Mouse (Mus musculus): ENCODE results near the gene Mllt11. TPM values are rescaled to one million over a fixed set of nuclear protein-coding genes. Genes with fewer than 3 reads are reported as not detected.

The Mllt11 gene
- polyA plus RNA-seq, 1 experiment from 2014 or later, result 17.1 TPM

GRCm38 (mm10) chr3:95266052-95266451 is 34.1 kb upstream of the Mllt11 start:
- WGBS, result 95% methylated on average over 3 of the region's 3 CpGs
- no peak overlapping the region for H3K27ac ChIP-seq
- H3K4me1 ChIP-seq, result no peaks in the 10 kb centered on the region
- no peak overlapping the region for H3K4me3 ChIP-seq
- no peak for ATAC-seq (ENCODE audit: low FRiP score, low read depth)
- H3K9ac ChIP-seq, result no peak overlapping the region
- H3K9me3 ChIP-seq, result no peaks in the 10 kb centered on the region
- no peak overlapping the region for H3K4me2 ChIP-seq (replicated peaks)
- peaks cover 78% of the 10 kb centered on the region for H3K36me3 ChIP-seq
- H3K27me3 ChIP-seq, result no peaks in the 10 kb centered on the region

GRCm38 (mm10) chr3:95264724-95265123 is 32.8 kb upstream of the Mllt11 start:
- no peak overlapping the region for H3K9ac ChIP-seq
- WGBS, result 88% methylated on average over 1 of the region's 1 CpGs

GRCm38 (mm10) chr3:95263089-95263739 is 31.2 kb upstream of the Mllt11 start:
- H3K27ac ChIP-seq, result no peak overlapping the region
- no peak overlapping the region for H3K4me2 ChIP-seq (replicated peaks)
- H3K27me3 ChIP-seq, result no peaks in the 10 kb centered on the region
- WGBS, result 47% methylated on average over 11 of the region's 11 CpGs
- no peaks in the 10 kb centered on the region for H3K9me3 ChIP-seq
- no peak for ATAC-seq (ENCODE audit: low FRiP score, low read depth)
- H3K9ac ChIP-seq, result no peak overlapping the region
- no peaks in the 10 kb centered on the region for H3K4me1 ChIP-seq
- no peak overlapping the region for H3K4me3 ChIP-seq
- peaks cover 85% of the 10 kb centered on the region for H3K36me3 ChIP-seq

More at GRCm38 (mm10) chr3:95264724-95265123, 32.8 kb upstream of the Mllt11 start:
- ATAC-seq (ENCODE audit: low FRiP score, low read depth), result no peak
- H3K36me3 ChIP-seq, result peaks cover 85% of the 10 kb centered on the region
- no peak overlapping the region for H3K27ac ChIP-seq
- no peaks in the 10 kb centered on the region for H3K27me3 ChIP-seq
- no peak overlapping the region for H3K4me3 ChIP-seq
- no peaks in the 10 kb centered on the region for H3K9me3 ChIP-seq
- no peak overlapping the region for H3K4me2 ChIP-seq (replicated peaks)
- no peaks in the 10 kb centered on the region for H3K4me1 ChIP-seq

- no peak for ATAC-seq (ENCODE audit: low FRiP score, low read depth)
- Histone ChIP-seq H3K4me2 (replicated peaks) (no peak overlapping the region), H3K9me3 (no peaks in the 10 kb centered on the region), H3K36me3 (peaks cover 85% of the 10 kb centered on the region), H3K9ac (no peak overlapping the region), H3K27me3 (no peaks in the 10 kb centered on the region), H3K27ac (no peak overlapping the region), H3K4me3 (no peak overlapping the region), H3K4me1 (no peaks in the 10 kb centered on the region)
- 90% methylated on average over 4 of the region's 4 CpGs for WGBS
Measured at GRCm38 (mm10) chr3:95261975-95262374, 30.0 kb upstream of the Mllt11 start.

- WGBS, result 79% methylated on average over 5 of the region's 5 CpGs
- Histone ChIP-seq H3K27me3 (no peaks in the 10 kb centered on the region), H3K27ac (no peak overlapping the region), H3K36me3 (peaks cover 91% of the 10 kb centered on the region), H3K4me3 (no peak overlapping the region), H3K9ac (no peak overlapping the region), H3K9me3 (no peaks in the 10 kb centered on the region), H3K4me2 (replicated peaks) (no peak overlapping the region), H3K4me1 (no peaks in the 10 kb centered on the region)
- ATAC-seq (ENCODE audit: low FRiP score, low read depth), result no peak
Measured at GRCm38 (mm10) chr3:95256931-95257330, 25.0 kb upstream of the Mllt11 start.

GRCm38 (mm10) chr3:95250783-95251424 is 18.9 kb upstream of the Mllt11 start, which contains the start of gene Bnipl:
Bnipl (minus strand) TSS chr3:95251193.
- H3K9ac ChIP-seq, result no peak within 1 kb of the TSS
- 46% methylated on average over 7 of the region's 7 CpGs for WGBS
- ATAC-seq (ENCODE audit: low FRiP score, low read depth), result 0 out of 2 replicates have a peak, but pooled peaks have one; percentile 36

GRCm38 (mm10) chr3:95250361-95250760 is 18.4 kb upstream of the Mllt11 start:
- Histone ChIP-seq H3K36me3 (peaks cover 42% of the 10 kb centered on the region), H3K9me3 (no peaks in the 10 kb centered on the region), H3K9ac (no peak overlapping the region), H3K4me1 (0 out of 2 replicates have a peak, but pooled peaks cover 7% of the 10 kb centered on the region), H3K27ac (no peak overlapping the region), H3K27me3 (no peaks in the 10 kb centered on the region), H3K4me3 (no peak overlapping the region), H3K4me2 (replicated peaks) (no peak overlapping the region)
- WGBS, result 67% methylated on average over 5 of the region's 5 CpGs
- no peak for ATAC-seq (ENCODE audit: low FRiP score, low read depth)

More at GRCm38 (mm10) chr3:95250783-95251424, 18.9 kb upstream of the Mllt11 start, which contains the start of gene Bnipl:
- Histone ChIP-seq H3K4me1 (0 out of 2 replicates have a peak, but pooled peaks cover 7% of the 10 kb centered on the region), H3K27ac (no peak within 1 kb of the TSS), H3K27me3 (no peaks in the 10 kb centered on the region), H3K4me3 (no peak within 1 kb of the TSS), H3K4me2 (replicated peaks) (0 out of 2 replicates have a peak within 1 kb of the TSS, but pooled peaks have one; percentile 12), H3K9me3 (no peaks in the 10 kb centered on the region), H3K36me3 (peaks cover 45% of the 10 kb centered on the region)

GRCm38 (mm10) chr3:95247660-95248336 is 15.8 kb upstream of the Mllt11 start:
- WGBS, result 78% methylated on average over 1 of the region's 1 CpGs
- no peaks in the 10 kb centered on the region for H3K9me3 ChIP-seq

GRCm38 (mm10) chr3:95246465-95247231 is 14.7 kb upstream of the Mllt11 start:
- Histone ChIP-seq H3K36me3 (peaks cover 13% of the 10 kb centered on the region), H3K27me3 (no peaks in the 10 kb centered on the region), H3K4me1 (0 out of 2 replicates have a peak, but pooled peaks cover 7% of the 10 kb centered on the region), H3K4me2 (replicated peaks) (no peak overlapping the region), H3K4me3 (no peak overlapping the region), H3K9ac (no peak overlapping the region), H3K9me3 (no peaks in the 10 kb centered on the region), H3K27ac (no peak overlapping the region)
- no peak for ATAC-seq (ENCODE audit: low FRiP score, low read depth)
- 84% methylated on average over 5 of the region's 5 CpGs for WGBS

More at GRCm38 (mm10) chr3:95247660-95248336, 15.8 kb upstream of the Mllt11 start:
- no peak for ATAC-seq (ENCODE audit: low FRiP score, low read depth)
- Histone ChIP-seq H3K4me2 (replicated peaks) (no peak overlapping the region), H3K36me3 (peaks cover 21% of the 10 kb centered on the region), H3K27me3 (no peaks in the 10 kb centered on the region), H3K4me3 (no peak overlapping the region), H3K9ac (no peak overlapping the region), H3K4me1 (0 out of 2 replicates have a peak, but pooled peaks cover 7% of the 10 kb centered on the region), H3K27ac (no peak overlapping the region)

- Histone ChIP-seq H3K4me2 (replicated peaks) (no peak overlapping the region), H3K27ac (no peak overlapping the region), H3K4me3 (no peak overlapping the region), H3K9ac (no peak overlapping the region), H3K9me3 (no peaks in the 10 kb centered on the region), H3K4me1 (peaks cover 8% of the 10 kb centered on the region; the same call in 1 of the 2 replicates), H3K36me3 (peaks cover 17% of the 10 kb centered on the region), H3K27me3 (no peaks in the 10 kb centered on the region)
- 67% methylated on average over 2 of the region's 2 CpGs for WGBS
- no peak for ATAC-seq (ENCODE audit: low FRiP score, low read depth)
Measured at GRCm38 (mm10) chr3:95243086-95243485, 11.1 kb upstream of the Mllt11 start.

GRCm38 (mm10) chr3:95241498-95241897 is 9.5 kb upstream of the Mllt11 start, which contains the start of gene Gm128:
Gm128 (minus strand) TSS chr3:95241598.
- Histone ChIP-seq H3K36me3 (peaks cover 25% of the 10 kb centered on the region), H3K9me3 (no peaks in the 10 kb centered on the region), H3K4me2 (replicated peaks) (peak within 1 kb of the TSS; percentile 46), H3K4me1 (peaks cover 8% of the 10 kb centered on the region; the same call in 1 of the 2 replicates), H3K4me3 (peak within 1 kb of the TSS; percentile 7; the same call in 1 of the 2 replicates), H3K9ac (peak within 1 kb of the TSS; percentile 21), H3K27me3 (no peaks in the 10 kb centered on the region), H3K27ac (no peak within 1 kb of the TSS)
- no peak for ATAC-seq (ENCODE audit: low FRiP score, low read depth)
- 83% methylated on average over 7 of the region's 7 CpGs for WGBS

All from limb, embryonic 13.5 days (tissue).